Mouse (Mus musculus) cerebellum, postnatal 36 days (tissue): ENCODE measurements around the gene Cd8a.
"Not testable (repeated sequence)": the region's sequence is repeated elsewhere in the genome, so short reads cannot be mapped to it uniquely, and the experiment has no call there.

Experiments
- DNase-seq, 2 experiments: peaks; one replicate each; pipeline ENCODE4 v3.0.0; 2021 to 2022; ENCODE audit warnings: mixed read lengths in 2 of 2

Cd8a gene

DNA sequence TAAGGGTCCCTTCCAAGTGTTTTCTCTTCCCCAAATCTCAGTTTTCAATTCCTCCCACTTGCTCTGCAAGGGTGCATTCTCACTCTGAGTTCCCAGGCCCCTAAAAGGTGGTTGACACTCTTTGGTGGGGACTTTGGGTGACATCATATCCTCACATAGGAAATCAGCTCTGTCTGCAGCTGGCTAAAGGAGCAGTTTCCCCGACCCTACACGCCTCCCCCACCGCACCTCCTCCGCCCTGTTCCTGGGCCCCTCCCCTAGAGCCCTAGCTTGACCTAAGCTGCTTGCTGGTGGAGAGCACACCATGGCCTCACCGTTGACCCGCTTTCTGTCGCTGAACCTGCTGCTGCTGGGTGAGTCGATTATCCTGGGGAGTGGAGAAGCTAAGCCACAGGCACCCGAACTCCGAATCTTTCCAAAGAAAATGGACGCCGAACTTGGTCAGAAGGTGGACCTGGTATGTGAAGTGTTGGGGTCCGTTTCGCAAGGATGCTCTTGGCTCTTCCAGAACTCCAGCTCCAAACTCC, at the start of gene Cd8a:
TSS of gene Cd8a (plus strand) at position 179 of the 527 bp plus-strand sequence.
- no peak for DNase-seq

DNA sequence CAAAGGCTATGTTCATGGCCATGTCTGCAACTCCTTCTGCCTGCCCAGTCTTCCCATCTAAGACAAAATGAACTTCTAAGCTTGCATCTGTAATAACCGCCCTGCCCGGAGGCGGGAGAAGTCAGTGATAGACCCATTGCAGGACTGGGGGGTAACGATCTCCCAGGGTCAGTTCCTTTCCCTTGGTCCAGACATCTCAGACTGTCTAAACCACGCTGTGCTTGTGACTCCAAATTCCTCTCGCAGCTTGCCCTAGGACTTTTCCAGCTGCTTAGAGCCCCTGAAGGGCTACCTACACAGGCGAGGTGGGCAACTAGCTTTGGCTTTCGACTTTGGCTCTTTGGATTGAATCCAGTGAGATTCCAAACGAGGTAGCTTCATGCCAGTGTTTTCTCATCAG, 48.4 kb upstream of the Cd8a start:
- DNase-seq = no peak

DNA sequence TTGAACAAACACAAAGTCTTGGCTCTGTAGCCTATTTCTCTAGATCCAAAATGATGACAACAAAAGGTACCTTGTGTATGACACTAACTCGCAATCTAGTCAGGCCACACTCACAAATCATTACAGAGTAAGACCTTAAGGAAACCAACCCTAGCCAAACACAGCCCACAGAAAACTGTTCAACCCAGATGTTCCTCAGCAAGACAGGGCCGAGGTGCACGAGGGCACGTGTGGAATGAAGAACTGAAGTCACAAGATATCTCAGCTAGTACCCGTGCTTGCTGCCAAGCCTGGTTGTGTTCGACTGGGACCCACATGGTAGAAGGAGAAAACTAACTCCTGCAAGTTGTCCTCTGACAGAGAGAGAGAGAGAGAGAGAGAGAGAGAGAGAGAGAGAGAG, 43.3 kb upstream of the Cd8a start:
- no peak for DNase-seq

DNA sequence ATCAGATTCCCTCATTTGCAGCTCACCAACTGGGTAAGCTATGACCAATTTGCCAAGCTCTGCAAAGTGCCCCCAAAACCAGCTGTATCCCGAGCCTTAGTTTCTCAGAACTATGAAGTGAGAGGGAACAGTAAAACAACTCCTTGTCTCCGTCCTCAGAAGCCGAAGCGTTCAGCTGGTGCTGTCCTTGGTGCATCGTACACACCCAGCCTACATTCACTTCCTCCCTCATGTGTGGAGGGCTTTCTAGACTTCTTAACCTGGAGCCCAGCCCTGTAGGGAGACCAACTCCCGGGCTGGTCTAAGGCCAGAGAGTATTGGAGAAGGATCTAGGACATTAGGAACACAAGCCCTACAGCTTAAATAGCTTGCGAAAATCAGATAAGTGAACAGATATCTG, 42.7 kb upstream of the Cd8a start:
- no peak for DNase-seq

DNA sequence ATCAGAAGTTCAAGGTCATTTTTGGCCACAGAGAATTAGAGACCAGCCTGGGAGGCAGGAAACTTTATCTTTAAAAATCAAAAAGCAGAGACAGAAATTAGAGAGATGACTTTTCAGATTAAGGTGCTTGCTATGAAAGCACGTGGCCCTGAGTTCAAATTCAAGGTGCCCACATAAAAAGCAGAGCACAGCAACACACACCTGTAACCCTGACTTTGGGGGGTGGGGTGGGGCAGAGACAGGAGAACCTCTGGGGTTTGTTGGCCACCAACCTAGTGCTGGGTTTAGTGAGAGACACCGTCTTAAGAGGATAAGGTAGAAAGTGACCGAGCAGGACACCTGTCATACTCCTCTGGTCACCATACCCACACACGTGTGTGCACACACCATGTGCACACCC, 41.7 kb upstream of the Cd8a start:
- not testable (repeated sequence) for DNase-seq

DNA sequence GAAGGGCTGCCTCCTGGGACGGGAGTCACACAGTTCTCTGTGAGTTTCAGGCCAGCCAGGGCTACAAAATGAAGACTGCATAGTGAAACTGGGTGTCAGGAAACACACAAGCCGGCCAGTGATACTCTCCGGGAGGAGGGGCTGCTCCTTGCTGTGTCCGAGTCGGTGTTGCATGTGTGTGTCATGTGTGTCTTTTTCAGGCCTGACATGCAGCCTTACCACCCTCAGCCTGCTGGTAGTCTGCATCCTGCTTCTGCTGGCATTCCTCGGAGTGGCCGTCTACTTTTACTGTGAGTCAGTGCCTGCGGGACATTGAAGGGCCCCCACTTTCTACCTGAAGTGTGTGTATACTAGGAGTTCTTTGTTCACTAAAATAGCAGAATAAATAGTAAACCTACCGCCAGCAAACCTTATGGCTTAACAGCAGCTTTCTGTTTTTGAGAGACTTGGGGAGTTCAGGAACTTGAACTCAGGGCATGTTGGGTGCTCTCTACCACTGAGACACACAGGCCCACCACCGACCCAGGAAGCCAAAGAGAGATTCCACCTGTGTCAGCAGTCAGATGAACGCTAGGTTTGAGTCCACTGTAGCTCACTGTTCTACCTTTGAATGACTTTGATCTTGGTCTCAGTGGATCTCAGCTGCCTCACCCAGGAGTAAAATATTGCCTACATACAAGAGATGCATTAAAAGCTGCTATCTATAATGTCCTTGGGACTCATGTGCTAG, 40.8 kb upstream of the Cd8a start:
- no peak for DNase-seq

DNA sequence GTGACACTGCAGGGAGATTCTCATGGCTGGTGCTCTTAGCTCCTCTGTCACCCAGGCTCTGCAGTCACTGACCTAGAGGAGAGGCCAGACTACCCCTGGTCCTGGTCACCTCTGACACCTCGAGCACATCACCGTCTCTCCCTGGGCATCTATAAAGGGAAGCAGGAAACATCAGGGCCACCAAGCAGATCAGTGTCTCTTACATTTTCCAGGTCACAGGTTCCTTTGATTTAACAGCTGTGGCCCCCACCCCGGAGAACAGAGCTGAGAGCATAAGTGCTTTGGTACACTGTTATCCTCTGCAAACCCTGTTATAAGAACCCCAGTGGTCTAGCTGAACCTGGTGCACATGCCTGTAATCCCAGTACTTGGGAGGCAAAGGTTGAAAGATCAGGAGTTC, 40.2 kb upstream of the Cd8a start:
- no peak for DNase-seq

DNA sequence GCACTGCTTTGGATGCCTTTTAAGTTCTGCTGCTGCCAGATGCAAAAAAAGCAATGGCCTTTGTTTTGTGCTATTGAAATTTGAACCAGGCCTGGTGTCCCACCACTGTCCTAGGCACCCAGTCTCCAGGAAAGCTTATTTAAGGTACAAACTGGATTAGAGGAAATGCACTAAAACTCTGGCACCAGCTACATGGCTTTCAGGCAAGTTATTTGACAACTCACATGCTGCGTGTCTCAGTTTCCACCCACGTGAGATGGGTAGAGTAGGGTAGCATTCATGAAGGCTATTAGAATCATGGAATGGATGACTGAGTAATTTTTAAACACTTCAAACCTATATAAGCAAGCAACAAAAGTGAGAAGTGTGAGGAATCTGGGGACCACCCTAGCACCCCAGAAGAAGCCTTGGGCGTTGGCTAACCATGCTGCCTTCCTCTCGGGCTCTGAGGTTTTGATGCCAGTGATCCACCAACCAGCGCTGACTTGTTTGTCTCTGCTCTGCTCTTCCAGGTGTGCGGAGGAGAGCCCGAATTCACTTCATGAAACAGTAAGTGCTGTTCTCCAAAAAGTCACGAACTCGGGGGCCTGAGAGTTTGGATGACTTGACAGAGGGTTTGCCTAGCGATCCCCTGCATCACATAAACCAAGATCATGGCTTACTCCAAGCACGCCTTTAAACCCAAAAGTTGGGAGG, 39.5 kb upstream of the Cd8a start:
- no peak for DNase-seq

DNA sequence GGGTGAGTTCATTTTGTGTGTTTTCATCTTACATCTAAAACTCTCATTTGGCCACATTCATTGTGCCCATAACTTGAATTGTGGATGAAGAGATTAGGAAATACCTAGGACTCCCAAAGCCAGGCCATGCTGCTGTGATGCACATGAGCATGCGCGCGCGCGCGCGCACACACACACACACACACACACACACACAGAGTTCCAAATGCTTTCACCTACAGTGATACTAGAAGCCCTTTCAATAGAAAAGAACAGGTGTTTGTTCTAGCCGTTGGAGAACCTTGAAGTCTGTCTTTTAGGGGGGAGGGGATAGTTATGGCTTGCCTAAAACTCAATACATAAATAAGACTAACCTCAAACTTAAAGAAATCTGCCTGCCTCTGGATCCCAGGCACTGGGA, 35.6 kb upstream of the Cd8a start:
- DNase-seq = no peak

DNA sequence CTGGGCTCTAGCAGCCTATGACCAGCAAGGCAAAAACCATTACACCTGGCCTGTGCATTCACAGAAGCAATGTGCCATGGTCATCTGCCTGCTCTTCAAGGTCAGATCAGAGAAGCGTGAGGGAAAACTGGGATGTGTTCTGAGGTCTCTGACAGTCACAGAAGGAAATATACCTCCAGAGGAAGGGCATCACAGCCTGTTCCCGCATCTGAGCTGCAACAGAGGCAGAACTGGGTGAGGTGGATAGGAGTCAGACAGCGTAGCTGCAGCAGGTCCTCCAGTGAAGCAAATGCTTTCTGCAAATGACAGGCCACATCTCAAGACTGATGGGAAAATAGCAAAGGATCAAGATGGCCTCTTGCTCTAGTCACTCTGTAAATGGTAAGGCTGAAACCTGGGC, 34.3 kb upstream of the Cd8a start:
- no peak for DNase-seq

DNA sequence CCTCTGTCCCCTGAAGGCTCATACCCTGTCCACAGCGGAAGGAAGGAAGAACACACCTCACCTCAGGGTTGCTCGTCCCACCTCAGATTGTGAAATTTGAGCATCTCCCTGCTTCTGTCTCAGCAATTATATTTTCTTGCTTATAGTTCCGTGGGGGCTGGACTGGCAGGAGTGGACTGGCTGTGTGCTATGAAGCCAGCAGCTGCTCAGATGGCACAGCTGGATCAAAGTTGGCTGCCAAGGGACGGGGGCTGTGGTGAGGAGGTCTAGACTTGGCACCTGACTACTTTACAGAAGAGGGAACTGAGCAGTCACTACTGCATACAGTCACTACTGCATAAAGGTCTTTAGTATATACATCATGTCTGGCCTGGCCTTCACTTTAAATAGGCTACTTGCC, 33.9 kb upstream of the Cd8a start:
- no peak for DNase-seq

DNA sequence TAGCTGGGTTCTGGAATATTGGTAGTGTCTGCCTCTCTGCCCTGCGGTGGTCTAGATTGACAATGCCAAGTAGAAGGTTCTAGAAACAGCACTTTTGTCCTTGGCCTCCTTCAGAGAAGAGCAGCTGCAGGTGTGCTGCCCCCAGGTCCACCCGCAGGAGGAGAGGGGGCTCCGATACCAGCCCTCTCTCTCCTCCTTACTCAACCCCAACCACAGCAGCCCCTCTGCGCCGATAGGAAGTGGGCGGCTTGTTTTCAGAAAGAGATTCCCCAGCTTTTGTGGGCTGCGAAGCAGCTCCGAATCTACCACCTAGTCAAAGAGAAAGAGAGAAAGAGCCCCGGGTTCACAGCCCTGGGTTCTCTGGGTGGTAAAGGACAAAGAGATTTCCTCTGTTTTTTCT, 32.0 kb upstream of the Cd8a start:
- DNase-seq = no peak

DNA sequence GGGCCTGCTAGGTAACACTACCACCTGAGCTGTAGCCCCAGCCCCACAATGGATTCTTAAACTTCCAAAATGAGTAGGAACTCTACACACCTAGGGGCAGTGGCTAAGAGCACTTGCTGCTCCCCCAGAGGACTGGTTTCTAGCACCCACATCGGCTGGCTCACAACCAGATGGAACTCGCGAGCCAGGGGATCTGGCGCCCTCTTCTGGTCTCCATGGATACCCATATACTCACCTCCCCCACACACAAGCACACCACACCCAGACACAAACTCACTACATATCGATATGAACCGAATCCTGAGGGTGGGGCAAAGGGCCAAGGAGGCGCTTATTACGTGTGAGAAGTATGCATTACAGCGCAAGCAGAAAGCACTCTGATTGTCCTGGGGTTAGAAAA, 25.2 kb upstream of the Cd8a start:
- DNase-seq = no peak

DNA sequence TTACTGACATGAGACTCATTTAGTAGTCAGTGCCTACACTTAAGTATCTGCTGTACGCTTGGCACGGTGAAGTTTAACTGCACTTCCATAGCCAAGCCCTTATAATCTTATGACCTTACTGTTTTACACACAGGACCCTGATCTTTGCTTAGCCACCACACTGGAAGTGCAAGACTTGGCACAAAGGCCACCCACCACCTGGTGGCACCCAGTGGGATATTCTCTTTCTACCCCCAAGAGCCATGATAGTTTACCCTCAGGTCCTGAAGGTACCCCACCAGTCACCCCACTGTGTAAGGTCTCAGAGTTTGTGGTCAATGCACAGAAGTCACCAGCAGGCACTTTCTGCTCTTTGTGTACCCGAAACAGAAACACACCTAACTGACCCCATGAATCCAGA, 22.0 kb upstream of the Cd8a start:
- DNase-seq = no peak

DNA sequence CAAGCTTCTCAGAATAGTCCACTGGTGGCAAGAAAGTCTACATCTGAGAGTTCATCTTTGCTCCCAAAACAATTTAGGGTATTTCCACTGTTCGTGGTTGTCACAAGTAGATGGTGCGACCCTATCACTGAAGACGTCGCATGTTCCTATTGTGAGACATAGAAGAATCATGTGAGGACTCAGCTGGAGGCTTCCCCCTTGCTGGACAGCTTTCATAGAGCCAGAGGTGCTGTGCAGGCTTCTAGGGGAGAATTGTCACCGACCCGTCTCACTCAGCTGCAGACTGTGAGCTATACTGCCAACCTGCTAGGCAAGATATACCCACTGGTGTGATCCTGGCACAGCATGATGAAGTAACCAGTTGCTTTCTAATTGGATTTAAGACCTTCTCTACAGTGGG, 21.0 kb upstream of the Cd8a start:
- DNase-seq = no peak

DNA sequence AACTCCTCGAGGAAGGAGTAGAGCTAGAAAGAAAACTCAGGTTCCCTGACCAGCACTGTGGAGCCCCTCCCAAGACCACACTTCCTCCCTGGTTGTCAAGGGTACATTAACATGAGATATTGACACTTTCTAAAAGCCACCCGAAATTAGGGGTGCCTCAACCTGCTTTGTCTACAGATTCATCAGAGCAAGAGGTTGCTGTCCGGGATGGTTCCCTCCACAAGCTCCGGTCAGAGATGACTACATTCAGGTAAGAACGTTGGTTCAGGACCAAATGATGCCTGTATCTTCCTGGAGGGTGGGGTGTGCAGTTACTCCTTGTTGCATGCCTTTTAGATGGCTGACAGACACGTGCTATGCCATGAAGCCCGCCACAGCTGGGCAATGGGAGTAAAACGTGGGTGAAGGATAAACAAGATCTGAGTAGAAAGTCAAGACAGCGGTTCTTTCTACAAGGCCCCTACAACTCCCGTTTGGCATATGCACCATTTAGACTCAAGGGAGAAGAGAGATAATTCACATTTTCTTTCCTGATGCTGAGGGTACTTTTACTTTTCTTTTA, 20.3 kb upstream of the Cd8a start:
- DNase-seq = no peak

DNA sequence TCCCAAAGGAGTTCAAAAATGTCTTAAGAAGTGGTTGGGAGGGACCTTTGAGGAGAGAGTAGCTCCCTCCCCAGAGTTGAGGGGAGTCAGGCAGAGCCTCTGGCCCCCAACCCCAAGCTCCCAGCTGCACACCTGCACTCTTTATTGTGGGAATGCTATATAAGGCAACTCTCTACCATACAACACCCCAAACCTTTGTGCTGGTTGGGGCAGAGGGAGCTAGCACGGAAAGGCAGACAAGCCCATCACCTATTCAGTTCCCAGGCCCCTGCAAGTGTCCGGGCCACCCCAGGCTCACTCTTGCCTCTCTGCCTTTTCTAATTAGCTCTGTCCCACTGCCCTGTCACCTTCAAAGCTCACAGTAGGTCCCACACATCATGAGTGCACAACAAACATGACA, 19.5 kb upstream of the Cd8a start:
- no peak for DNase-seq

DNA sequence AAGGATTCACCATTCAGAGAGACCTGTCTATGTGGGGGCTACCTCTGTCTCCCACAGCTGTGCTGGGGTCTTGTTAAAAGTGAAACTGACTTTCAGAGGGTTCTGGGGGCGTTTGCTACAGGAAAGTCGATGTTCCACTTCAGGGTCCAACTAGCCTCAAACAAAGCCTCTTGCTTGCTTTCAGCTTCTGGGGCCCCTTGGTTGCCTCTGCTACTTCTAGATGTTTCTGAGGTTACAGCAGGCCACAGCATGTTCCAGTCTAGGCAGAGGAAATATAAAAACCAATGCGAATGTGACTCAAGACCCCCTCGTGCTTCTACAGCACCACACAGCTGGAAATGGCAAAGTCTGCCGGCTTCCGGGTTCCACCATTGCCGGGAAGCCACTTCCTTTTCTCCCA, 15.7 kb upstream of the Cd8a start:
- no peak for DNase-seq

DNA sequence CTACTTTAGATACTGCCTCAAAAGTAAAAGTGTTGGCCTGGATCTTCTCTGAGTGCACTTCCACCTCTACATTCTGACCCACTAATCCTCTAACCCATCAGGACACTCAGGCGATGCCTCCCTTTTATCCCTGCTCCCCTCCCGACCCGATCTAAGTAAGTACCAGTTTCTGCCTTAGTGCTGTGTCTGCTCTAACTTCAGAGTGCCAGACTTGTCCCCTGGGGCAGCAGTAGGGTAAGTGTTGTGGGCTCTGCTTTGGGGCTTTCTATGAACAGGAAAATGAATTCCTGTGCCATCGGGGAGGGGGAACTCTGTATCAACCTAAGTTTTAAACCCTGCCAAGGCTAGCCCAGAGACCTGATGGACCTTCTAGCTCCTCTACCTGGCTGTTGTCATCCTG, 13.0 kb upstream of the Cd8a start:
- no peak for DNase-seq

DNA sequence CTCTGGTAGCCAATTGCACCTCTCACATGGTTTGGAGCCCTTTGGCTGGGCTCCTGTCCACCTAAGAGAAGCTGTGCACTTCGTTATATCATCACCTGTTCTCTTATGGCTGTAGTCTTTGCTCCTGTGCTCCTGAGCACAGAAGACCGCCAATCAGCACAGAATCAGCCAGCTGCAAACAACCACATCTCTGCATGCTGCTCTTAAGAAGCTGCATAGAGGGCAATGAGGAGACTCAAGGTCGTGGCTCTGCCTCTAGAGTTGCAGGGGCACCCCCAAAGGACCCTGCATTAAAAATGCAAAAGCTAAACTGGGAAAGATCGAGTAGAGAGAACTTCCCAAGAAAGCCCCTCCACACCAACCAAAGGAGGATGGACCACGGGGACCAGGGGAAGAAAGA, 12.5 kb upstream of the Cd8a start:
- no peak for DNase-seq

DNA sequence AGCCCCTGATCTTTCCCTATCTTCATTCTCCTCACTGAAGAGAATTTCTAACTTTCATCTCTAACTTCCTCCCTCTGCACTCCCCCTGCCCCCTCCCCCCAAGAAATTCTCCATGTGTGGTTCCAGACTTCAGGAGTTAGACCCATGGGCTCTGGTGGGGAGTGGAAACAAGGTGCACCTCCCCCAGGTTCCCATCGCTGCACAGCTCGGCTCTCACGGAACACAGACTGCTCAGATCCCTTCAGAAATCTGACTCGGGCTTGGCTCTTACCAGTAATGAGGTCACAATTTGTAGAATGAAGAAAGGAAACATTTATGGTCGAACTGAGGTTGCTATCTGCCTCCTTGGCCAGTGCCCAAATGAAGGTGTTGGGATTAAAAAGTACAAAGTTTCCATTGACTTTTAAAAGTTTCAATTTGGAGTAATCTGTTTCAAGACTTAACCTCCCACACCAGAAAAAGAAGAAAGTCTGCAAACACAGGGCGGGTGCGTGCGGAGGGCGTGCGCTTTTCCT, 12.0 kb upstream of the Cd8a start:
- DNase-seq = no peak

DNA sequence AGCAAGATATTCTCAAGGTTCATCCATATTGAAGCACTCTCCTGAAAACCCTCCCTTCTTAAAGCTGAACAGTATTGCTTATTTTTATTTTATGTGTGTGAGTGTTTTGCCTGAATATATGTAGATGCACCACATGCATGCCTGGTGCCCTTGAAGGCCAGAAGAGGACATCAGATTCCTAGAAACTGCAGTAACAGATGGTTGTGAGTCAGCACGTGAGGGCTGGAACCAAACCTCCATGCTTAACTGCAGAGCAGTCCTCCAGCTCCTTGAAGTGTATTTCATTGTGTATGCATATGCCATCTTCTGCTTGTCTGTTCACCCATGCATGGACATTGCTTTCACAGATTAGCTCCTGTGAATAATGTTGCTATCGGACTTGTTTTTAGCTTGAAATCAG, 9.2 kb upstream of the Cd8a start:
- no peak for DNase-seq

DNA sequence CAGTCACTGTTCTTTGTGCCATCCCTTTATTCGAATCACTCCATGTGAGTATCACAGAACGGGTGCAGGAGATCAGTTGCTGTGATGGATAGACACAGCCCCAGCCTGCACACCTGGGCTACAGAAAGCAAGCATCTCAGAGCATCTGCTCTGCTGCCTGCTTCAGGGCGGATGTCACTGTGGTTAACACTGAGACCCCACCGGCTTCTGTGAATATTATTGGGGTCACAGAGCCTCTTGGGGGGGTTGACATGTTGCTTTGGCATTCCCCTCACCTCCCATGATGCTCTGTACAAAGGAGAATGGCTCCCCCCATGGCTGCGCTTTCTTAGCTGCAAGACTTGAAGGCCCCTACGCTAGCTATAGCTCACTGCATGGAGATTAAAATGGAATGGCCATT, 3.8 kb upstream of the Cd8a start:
- DNase-seq = no peak

DNA sequence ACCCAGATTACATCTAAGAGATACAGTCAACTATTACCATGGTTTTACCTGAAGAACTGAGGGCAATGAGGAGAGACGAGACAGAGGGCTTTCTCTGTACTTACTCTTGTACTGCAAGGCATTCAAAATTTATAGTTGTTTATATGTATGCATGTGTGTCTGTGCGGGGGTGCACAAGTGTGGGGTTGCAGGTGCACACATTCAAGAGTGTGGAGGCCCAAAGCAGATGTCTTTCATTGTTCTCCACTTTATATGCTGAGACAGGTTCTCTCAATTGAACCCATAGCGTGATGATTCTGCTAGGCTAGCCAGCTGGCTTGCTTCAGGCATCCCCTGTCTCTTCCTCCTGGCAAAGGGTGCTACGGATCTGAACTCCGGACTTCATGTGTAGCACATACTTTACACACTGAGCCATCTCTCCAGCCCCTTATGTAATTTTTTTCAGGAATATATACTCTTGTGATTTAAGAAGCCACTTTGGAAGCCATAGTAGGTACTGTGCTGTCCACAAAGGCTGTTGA, 2.1 kb upstream of the Cd8a start:
- no peak for DNase-seq
